Mouse (Mus musculus) NIH3T3 (cell line): Measurements from ENCODE around the gene Gm20897.
"Not testable (repeated sequence)": the region's sequence is repeated elsewhere in the genome, so short reads cannot be mapped to it uniquely, and the experiment has no call there.

Source experiments
- DNase-seq: peaks from one replicate; pipeline ENCODE4 v3.0.0-alpha.2; 2012; ENCODE audit warnings: low read depth

Gm20897 gene

GRCm38 (mm10) chrY:38502138-38502537 is at the start of gene Gm20897:
Gm20897 (minus strand) TSS chrY:38502238.
- not testable (repeated sequence) for DNase-seq
